Mouse (Mus musculus): Measurements from ENCODE around the gene Nav3.

Nav3 gene

DNA sequence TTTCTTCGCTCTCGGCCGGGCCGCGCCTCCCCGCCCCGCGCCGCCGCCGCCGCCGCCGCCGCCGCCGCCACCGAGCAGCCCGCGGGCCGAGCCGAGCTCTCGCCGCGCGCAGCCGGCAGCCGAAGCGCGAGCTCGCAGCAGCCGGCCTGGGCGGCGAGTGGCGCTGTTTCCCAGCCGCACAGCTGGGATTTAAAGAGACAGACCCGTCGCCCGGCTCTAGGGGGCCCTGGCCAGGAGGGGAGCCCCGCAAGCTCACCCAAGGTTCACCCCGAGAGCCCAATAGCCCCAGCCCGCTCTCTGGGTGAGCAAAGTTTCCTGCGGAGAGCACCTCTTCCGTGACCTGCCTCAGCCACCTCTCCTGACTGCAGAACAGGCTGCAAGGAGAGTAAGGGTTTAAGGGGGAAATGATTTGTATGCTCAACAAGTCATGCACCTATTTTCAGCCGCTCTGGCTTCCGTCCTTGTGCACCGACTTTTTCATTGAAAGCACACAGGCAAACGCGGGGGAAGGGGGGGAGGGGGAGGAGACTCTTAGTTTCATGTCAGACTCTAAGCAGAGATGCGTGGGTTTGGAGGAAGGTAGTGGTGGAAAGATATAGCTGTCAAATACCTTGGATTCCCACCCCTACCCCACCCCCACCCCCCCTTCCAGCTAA lies at the start of gene Nav3:
Nav3 (minus strand) TSS at position 367 of the 656 bp plus-strand sequence.
- peak; percentile 42 to 76 for DNase-seq (ENCODE audit: low spot score in 2 of 2)

DNA sequence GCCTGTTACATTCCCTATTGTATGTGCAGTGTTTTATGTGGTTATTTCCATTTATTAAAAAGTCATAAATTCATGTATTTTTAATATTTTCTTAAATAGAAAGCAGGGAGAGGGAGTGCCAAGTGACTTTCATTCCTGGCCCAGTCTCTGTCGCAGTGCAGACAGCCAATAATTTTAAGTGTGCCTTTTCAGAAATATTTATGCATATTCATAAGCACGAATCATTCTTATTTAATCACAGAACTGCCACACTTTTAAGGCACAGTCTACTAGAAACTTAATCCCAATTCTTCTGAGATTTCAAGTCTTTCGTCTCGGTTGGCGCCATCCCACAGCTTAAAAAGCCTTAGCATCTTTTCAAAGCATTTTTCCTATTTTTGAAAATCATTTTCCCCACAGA lies 29.3 kb upstream of the Nav3 start:
- DNase-seq (ENCODE audit: low spot score in 2 of 2), result no peak

DNA sequence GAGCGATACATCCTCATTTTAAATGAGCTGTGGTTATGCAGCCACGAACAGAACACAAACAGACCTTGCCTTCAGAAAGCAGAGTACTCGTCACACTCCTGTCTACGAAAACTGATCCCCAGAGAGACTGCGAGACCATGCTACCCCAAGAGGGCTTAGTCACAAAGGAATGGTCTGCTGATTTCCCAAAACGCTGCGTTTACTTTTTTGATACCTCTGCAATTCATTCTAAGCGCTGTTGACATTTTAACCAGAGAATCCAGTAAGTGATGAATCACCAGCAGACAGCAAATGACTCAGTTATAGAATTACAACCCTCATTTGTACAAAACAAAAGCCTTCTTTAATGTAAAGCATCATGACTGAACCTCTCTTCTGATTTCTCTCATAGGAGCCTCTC lies 28.8 kb upstream of the Nav3 start:
- DNase-seq (ENCODE audit: low spot score in 2 of 2), result no peak

DNA sequence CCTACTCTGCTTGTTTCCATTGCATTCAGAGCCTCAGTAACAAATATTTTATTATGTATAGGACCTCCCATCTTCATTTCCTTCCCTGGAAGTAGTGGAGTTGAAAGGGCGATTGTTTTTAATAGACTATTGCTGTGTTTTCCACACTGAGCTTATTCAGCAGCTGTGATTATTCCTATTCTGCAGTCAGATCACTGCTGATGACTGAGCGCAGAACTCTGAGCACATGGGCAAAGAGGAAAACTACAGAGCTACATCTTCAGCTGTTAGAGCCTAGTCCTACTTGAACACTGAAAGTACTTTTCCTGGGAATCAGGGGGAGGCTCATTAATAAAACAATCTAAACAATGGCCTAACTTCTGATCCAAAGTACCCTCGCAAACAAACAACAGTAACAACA lies 23.2 kb upstream of the Nav3 start:
- DNase-seq (ENCODE audit: low spot score in 2 of 2), result no peak

DNA sequence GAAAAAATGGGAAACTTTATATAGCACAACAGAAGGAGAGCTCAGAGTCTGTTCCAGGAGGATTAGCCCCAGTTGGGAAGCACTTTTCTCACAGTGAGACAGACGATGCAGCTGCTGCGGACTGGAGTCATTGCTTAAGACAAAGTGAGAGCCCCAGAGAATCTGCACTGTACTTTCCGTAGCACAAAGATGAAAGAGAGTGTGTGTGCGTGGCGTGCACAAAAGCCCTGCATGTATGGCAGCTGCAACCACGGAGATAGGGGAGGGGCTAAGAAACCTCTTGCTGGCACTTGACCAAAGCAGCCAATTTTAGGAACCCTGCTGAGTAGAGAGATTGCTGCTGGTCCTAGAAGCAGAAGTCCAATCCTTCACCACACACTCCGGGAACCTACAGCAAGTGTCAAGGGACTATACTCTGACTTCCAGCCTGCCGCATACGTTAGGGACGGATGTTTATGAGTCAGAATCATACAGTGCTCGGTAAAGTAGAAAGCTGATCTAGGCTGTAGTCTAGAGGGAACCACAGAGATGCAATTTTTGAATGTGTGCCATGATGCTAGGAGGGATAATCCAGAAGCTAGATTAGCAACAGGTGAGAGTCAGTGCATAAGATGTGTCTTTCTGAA lies 21.8 kb upstream of the Nav3 start:
- peak in 1 of 2 experiments; percentile 17 for DNase-seq (ENCODE audit: low spot score in 2 of 2)

DNA sequence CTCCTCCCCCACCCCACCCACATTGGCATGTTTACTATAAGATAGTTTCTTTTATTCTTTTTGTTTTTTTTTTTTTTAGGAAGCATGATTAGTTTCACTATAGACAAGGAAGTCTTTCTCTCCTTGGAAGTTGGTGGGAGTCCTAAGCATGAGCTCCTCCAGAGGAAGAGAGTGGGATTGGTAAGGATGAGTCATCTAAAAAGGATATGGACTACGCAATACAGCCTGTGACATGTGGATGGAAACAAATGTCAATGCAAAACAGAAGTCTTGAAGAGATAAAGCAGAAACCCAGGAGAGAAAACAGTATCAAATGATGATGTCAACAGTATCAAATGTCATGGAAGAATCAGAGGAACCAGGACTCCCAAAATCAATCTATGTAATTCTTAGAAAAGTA lies 18.1 kb upstream of the Nav3 start:
- DNase-seq (ENCODE audit: low spot score in 2 of 2), result no peak

DNA sequence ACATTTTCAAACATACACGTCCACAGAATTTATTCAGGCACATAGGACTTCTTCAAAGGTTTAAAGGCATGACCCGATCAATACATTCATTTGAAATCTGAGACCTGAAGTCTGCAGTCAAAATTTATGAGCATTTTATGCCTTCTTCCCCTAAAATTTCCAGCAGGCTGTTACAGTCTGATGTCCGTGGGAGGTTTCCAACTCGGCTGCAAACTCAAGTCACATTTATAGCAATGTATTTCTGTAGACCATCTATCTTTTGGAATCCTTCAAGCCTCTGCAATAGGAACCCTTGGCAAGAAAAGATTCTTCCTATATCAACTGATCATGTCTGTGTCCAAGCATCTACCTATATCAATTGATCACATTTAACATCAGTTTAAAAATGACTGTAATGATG lies 13.4 kb upstream of the Nav3 start:
- DNase-seq (ENCODE audit: low spot score in 2 of 2), result no peak

DNA sequence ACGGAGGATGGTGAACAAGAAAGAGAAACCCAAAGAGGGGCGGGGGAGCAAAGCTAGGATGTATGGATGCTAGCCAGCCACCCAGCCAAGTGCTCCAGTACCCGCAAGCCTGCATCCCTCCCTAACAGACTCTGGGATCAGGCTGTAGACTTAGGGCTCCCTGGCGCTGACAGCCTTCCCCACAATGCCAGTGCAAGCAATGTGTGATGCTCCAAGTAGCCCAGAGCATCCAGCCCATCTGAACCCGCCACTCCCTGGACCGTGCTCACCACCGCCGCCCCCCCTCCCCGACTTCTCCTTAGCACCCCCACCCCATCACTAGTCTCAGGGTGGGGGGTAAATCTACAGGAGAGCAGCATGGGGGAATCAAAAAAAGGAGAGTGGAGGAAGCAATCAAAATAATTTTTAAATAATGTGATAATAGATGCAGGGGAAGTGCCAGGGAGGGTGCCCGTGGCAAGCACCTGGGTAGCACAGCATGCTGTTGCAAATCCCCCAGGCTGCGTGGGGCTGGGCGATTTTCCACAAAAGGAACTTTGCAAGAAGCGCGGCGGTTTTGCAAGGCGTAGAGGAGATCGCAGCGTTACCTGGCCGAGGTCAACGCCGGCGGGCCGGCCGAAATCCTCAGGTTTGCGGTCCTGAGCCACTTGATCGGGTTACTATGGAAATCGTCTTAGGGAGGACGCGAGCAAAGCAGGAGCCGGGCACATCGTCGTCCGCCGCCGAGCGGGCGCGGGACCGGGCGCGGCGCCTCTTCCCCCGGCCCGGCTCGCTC lies 754 bp downstream of the Nav3 start:
- peak; percentile 27 to 47 for DNase-seq (ENCODE audit: low spot score in 2 of 2)

DNA sequence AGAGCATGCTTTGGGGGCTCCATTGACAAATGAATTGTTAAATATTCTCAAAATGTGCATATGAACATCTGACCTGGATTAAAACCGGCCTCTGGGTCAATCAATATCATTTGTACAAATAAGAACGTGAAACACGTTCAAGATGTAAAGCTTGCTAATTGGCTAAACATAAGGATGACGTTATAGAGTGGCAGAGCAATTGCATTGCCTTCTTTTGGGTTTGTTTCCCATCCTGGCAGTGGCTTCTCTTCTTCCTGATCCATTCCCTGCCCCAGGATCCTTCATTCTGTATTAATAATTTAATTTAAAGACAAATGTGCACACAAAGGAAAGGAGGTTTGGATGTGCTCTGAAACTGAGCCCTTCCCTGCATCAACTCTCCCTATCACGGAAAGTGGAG lies 2.4 kb downstream of the Nav3 start:
- no peak for DNase-seq (ENCODE audit: low spot score in 2 of 2)

DNA sequence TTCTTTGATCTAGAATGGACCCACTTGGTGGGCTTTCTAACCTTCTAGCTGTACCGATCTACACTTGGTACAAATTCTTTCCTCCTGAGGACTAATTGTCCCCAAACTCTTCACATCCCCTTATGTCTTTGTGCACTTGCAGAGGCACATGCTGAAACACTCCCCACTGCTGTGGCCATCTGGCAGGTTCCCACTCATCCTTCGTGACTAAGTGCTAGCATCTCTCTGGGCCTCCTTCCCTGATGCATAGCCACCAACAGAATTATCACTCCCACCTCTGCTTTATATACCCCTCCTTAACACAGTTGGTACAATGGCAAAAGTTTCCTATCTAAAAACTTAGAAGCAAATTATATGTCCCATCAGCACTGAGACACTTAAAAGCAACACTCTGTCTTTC lies 15.6 kb downstream of the Nav3 start:
- no peak for DNase-seq (ENCODE audit: low spot score in 2 of 2)

DNA sequence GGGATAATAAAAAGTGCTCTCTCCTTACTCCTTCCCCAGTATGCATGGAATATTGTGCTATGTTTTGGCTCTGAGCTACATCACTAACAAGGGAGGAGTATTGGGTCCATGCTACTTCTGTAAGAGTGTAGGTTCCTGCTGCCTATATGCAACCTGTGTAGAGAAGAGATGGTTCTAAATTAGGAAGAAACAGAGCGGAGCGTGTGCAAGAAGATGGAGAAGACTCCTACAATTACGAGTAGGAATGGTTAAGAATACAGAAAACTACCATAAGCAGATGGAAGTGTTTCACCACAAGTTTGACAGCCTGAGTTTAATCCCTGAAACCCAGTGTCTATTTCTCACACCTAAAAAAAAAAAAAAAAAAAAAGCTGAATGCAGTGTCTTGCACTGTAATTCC lies 24.9 kb downstream of the Nav3 start:
- DNase-seq (ENCODE audit: low spot score in 2 of 2), result no peak

DNA sequence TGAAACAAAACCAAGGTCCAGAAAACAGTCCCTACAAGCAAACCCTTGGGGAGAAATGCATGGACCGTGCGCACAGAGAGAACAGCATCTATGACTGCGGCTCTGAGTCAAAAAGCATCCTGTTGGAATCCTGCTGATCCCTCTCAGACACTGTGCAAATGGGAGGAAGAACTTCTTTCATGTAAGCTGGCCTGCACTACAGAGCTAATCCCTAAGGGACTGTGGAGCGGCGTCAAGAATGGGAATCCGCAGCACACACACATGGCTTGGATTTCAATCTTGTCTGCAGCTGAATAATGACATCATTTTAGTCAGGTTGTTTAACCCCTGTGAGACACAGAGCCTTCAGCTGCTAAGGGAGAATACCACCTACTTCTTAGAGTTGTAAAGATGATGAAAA lies 26.4 kb downstream of the Nav3 start:
- DNase-seq (ENCODE audit: low spot score in 2 of 2), result no peak

DNA sequence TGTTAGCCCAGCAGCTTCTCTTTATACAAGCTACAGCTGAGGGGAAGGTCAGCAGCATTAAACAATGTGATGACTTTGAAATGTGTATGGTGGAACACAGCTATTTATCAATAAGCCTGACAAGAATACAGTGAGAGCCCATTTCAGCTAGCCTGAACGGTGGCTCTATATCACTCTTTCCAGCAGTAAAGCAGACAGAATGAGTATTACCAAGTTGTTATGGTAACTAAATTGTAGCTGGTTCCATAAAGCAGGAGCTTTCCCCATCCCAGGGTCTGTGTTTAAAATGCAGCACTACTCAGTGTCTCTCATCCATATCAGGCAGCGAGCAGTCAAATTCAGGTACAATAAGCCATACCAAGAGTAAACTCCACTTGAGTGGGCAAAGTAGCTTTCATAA lies 27.0 kb downstream of the Nav3 start:
- DNase-seq (ENCODE audit: low spot score in 2 of 2), result no peak

DNA sequence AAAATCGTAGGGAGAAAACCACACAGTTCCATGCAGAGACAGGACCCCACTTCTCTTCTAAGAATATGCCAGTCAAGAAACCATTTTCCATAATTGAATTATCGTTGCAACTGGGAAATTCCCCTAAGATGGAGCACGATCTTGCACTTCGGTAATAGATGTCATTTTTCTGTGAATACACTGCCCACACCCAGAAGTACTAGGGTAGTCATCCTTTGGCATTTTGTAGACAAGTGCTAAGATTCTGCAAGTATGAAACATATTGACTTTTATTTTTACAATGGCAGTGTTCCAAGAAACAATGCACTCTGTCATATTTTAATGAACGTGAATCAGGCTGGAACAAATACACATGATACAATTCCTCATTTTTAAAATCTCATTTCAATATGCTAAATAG lies 34.5 kb downstream of the Nav3 start:
- DNase-seq (ENCODE audit: low spot score in 2 of 2), result no peak

DNA sequence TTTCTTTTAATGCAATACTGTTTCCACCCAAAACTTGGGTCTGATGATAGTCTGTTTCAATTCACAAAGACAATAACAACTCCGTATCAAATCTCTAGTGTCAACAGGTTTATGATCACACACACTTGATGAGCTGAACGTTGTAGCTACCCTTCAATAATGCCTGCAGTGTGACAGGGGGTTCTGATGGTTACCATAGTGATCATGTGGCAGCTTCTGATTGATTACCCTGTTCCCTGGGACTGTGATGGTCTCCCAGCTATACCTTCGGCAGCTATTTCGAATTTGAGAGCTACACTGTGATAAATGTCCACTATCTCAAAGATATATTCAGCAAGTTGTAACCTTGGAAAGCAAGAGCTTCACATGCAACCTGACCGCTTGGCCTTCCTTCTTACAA lies 39.0 kb downstream of the Nav3 start:
- no peak for DNase-seq (ENCODE audit: low spot score in 2 of 2)

DNA sequence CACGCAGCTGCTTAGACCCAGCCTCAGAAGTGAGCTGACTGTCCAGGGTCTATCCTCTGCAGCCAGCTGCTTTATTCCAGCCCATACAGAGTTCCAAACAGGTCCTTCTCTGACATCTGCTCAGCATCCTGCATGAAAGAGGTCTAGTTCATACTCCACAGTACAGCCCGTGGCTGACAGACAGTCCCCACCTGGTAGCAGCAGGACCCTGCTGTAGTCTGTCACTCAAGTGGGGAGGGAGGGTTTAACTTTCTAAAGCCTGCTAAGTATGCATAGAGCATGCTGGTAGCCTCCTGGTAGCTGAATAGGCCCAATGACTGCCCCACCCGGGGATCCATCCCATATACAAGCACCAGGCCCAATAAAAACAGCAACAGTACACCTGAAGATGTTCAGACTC lies 40.4 kb downstream of the Nav3 start:
- no peak for DNase-seq (ENCODE audit: low spot score in 2 of 2)

DNA sequence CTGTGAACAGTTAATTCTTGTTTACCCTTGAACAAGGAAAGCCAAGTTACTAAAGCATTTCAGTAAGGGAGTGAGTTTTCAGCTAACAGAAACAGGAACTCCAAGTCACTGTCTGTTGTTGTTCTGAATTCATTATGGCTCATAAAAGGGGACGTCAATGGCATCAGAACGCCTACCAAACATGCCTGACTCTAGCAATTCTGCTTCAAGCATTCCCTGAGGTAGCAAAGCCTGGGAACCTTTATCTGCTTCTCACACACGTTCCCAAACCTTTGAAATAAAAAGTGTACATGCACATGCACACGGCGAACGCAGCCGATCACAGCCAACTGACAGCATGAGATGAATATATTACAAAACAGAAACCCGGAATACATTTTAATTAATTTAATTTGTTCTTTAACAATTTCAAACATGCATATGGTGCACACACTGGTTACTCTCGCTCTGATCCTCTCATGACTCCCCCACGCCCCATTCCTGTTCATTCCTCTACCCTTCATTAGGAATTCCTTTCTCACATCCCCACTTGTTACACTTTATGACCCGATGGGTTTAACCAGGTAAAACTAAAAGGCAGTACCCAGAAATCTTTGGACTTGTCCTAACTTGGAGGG lies 42.6 kb downstream of the Nav3 start:
- no peak for DNase-seq (ENCODE audit: low spot score in 2 of 2)

DNA sequence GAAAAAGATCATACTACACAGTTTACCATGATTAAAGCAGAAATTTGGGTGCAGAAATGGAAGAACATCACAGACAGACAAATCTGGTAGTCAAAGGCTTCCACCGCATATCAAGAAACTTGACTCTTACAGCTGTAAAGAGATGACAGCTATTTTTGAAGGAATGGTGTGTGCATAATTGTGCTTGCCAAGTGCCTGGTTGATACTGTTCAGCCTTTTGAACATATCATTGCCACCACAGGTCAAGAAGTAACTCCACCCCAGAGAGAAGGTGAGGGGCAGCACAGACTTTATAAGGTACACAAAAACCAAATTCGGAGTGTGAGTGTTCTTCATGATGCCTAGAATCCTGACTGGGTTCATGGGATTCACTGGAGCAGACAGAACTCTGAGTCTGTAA lies 53.1 kb downstream of the Nav3 start:
- DNase-seq (ENCODE audit: low spot score in 2 of 2), result no peak

DNA sequence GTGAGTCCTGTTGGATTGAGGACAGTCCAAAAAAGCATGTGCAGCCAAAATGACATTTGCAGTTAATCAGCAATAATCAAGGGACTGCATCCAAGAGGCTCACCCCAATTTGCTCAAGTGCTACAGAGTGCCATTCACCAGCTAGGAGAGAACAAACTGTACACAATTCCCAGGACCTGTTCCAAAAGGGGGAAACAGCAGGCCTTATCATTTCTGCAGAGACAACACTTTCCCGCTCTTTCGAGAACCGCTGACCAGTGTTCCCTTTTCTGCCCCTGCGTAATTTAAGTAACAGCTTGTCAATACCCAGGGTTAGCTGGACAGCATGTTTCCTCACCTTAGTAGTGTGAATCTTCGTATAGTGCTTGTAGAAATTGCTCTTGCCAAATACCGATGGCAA lies 55.4 kb downstream of the Nav3 start:
- DNase-seq (ENCODE audit: low spot score in 2 of 2), result no peak

DNA sequence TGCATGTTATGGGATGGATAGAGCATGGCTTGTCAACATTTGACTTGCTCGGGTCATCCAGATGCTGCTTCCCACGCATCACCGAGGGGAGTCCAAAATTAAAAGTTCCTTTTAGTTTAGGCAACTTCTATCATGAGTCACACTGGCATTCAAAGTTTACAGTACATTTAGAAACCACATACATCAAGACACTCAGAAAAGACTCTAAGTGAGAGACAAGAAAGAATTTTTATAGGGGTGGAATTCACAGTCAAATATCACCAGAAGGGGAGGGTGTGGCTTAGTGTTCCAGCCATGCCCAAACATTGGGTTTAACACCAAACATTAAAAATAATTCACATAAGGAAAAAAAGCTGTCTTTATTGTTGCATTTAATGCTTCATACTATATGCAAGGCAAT lies 57.4 kb downstream of the Nav3 start:
- no peak for DNase-seq (ENCODE audit: low spot score in 2 of 2)

DNA sequence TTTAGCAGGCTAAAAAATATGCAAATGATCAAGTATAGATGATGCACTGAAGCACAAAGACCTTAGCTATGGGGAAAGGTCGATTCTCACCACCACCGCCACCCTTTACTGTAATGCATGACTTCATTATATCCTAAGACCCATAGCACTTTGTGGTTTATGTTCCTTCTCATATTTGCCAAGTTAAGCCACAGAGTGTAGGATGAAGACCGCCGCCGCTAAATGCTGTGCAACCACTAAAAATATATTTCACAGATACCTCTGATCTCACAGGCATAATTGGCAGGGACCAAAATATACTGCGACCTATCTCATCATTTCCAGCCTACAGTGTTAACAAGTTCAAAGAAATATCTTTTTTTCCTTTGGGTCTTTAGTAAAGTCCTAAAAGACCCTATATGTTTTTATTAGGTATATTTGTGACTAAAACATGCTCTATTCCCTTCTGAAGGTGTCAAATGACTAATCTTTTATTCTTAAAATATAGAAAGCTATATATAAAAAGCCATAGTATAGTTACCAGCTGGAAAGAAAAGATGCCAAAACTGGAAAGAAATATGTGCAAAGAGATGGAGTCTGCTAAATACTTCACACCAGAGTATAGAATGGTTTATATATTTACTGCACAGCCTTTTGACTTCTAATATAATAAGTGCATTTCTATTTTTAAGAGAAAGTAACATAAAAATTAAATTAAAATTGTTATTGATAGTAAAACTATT lies 69.4 kb downstream of the Nav3 start:
- no peak for DNase-seq (ENCODE audit: low spot score in 2 of 2)

Measured in cerebellum, postnatal 4 days (tissue).